Mouse (Mus musculus) left cerebral cortex, postnatal 14 days (tissue): ENCODE results near the gene Tmem270. TPM values are rescaled to one million over a fixed set of nuclear protein-coding genes. Genes with fewer than 3 reads are reported as not detected.

Experiments
- total RNA-seq, 2 experiments: library from RNA; stranded (reverse); gene quantifications; 2 replicates each; pipeline ENCODE4 v1.2.3; 2021

Gene Tmem270
- total RNA-seq, 2 experiments from 2014 or later: not detected

Other genes starting within 250 kb of the Tmem270 start
- gene Limk1, start 218.1 kb downstream of the Tmem270 start, total RNA-seq: 10 to 100 TPM; 58.2 to 64.4 TPM
- 10 to 100 TPM; 59.0 to 80.6 TPM for gene Eln, start 159.4 kb downstream of the Tmem270 start, total RNA-seq
- gene Cldn13, start 8.8 kb upstream of the Tmem270 start, total RNA-seq: not detected
- gene Mettl27, start 25.6 kb upstream of the Tmem270 start, total RNA-seq: 1 to 10 TPM; 7.3 TPM
- not detected for gene Cldn4, start 40.2 kb upstream of the Tmem270 start, total RNA-seq
- 1 to 10 TPM in 1 of 2 experiments, under 1 TPM in 1; 0.37 to 1.7 TPM for gene Cldn3, start 79.5 kb upstream of the Tmem270 start, total RNA-seq
- 10 to 100 TPM; 41.2 to 42.0 TPM for gene Abhd11, start 102.4 kb upstream of the Tmem270 start, total RNA-seq
- 100 to 1,000 TPM; 413 to 473 TPM for gene Stx1a, start 116.7 kb upstream of the Tmem270 start, total RNA-seq
- gene Dnajc30, start 157.5 kb upstream of the Tmem270 start, total RNA-seq: 10 to 100 TPM; 41.6 to 42.9 TPM
- gene Bud23, start 158.2 kb upstream of the Tmem270 start, total RNA-seq: 10 to 100 TPM; 34.0 to 55.7 TPM
- gene Vps37d, start 171.5 kb upstream of the Tmem270 start, total RNA-seq: 10 to 100 TPM; 23.6 to 30.9 TPM
- gene Mlxipl, start 183.2 kb upstream of the Tmem270 start, total RNA-seq: 1 to 10 TPM; 4.0 to 4.5 TPM
- gene Tbl2, start 242.9 kb upstream of the Tmem270 start, total RNA-seq: 10 to 100 TPM; 28.1 to 28.2 TPM